10 mouse cellular contexts compared by ENCODE assay signal in the genomic region with DNA sequence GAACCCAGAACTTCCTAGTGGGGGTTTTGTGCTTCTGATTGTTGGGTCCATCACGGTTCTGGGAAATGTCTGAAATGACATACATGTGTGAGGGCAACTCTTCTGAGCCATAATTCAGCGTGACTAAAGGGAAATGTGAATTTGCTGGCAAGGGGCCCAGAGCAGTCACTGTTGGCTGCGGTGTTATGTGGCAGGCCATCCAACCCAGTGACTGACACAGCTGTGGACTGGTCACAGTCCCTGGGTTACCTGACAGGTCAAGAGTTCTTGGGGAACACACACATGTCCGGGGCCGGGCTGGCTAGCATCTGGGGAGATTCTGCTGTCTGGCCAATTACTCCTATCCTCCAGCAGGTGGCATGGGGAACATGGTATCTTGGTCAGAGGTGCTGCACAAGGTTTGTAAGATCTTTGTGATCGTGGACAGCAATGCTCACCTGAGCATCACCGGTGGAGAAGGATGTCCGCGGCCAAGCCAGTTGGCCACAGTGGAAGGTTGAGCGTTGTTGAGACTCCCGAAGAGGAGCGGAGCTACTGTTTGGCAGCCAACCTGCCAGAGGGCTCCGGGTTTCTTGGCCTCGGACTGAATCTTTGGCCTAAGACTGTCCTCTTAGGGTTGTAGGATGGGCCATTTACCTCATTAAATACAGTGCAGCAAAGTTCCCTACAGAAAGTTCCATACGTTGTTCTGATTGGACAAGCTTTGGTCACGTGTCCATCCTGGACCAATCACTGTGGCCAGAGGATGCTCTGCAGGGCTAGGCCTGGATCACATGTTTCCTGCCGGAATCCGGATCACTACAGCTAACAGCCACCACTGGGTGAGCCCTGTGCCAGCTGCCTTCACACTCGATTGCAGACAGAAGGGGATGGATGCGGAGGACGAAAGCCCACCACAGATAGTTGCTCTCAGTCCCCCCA. TPM values are rescaled to one million over a fixed set of nuclear protein-coding genes. Genes with fewer than 3 reads are reported as not detected.
DNase-seq lines count a peak whose midpoint lies in the region; ATAC-seq and TF ChIP-seq lines count a peak whose summit lies in the region.
"Had no signal": no experiment of that assay in that cellular context is flagged by ENCODE, and none has a peak within 500 bp of the region (broad histone marks: within the 10 kb centered on the region; RNA-seq: fewer than 3 reads in every experiment).

No protein-coding gene starts in this region.

- peak; percentile 64 for TF ChIP-seq CTCF in forebrain, postnatal 0 days (IDR thresholded peaks at IDR 0.05; ENCODE audit: low read depth)

- H3K4me3 ChIP-seq in forebrain, postnatal 0 days (ENCODE audit: low read depth, low read length): no peak overlapping the region
- no peak overlapping the region for H3K4me3 ChIP-seq in forebrain, embryonic 15.5 days
- no peak overlapping the region for H3K4me3 ChIP-seq in midbrain, embryonic 13.5 days (replicated peaks)
- H3K4me3 ChIP-seq in midbrain, embryonic 15.5 days: no peak overlapping the region
- H3K4me3 ChIP-seq: heart, embryonic 12.5 days; limb, embryonic 12.5 days had no signal

- ATAC-seq in forebrain, postnatal 0 days: no peak
- no peak for ATAC-seq in forebrain, embryonic 15.5 days (replicated peaks)
- ATAC-seq in midbrain, embryonic 13.5 days: 0 out of 2 replicates have a peak, but pooled peaks have one; percentile 31
- no peak for ATAC-seq in midbrain, embryonic 15.5 days (replicated peaks)
- ATAC-seq in megakaryocyte progenitor cell, adult 5-6 weeks (replicated peaks; ENCODE audit: poor library complexity): no peak; the same call in 1 of the 2 replicates

- H3K9ac ChIP-seq in forebrain, postnatal 0 days: no peak overlapping the region
- no peak overlapping the region for H3K9ac ChIP-seq in forebrain, embryonic 15.5 days (replicated peaks)
- H3K9ac ChIP-seq in midbrain, embryonic 13.5 days (replicated peaks): no peak overlapping the region
- no peak overlapping the region for H3K9ac ChIP-seq in midbrain, embryonic 15.5 days
- H3K9ac ChIP-seq: heart, embryonic 12.5 days; limb, embryonic 12.5 days had no signal

- WGBS in forebrain, postnatal 0 days: 78% methylated on average over 21 of the region's 21 CpGs
- WGBS in forebrain, embryonic 15.5 days: 79% methylated on average over 21 of the region's 21 CpGs
- WGBS in midbrain, embryonic 13.5 days: 81% methylated on average over 21 of the region's 21 CpGs
- WGBS in midbrain, embryonic 15.5 days: 77% methylated on average over 21 of the region's 21 CpGs

- no peak overlapping the region for H3K4me2 ChIP-seq in forebrain, postnatal 0 days (ENCODE audit: low read depth)
- H3K4me2 ChIP-seq in forebrain, embryonic 15.5 days (replicated peaks): no peak overlapping the region
- no peak overlapping the region for H3K4me2 ChIP-seq in midbrain, embryonic 13.5 days (replicated peaks)
- H3K4me2 ChIP-seq in midbrain, embryonic 15.5 days: no peak overlapping the region
- H3K4me2 ChIP-seq: heart, embryonic 12.5 days; limb, embryonic 12.5 days had no signal

- no peaks in the 10 kb centered on the region; the same call in 1 of the 2 replicates for H3K4me1 ChIP-seq in forebrain, postnatal 0 days (ENCODE audit: insufficient read depth)
- peaks cover 17% of the 10 kb centered on the region for H3K4me1 ChIP-seq in forebrain, embryonic 15.5 days
- H3K4me1 ChIP-seq in midbrain, embryonic 13.5 days (replicated peaks): peaks cover 31% of the 10 kb centered on the region
- H3K4me1 ChIP-seq in midbrain, embryonic 15.5 days: peaks cover 18% of the 10 kb centered on the region

- H3K36me3 ChIP-seq in forebrain, postnatal 0 days (ENCODE audit: insufficient read depth): no peaks in the 10 kb centered on the region
- no peaks in the 10 kb centered on the region for H3K36me3 ChIP-seq in forebrain, embryonic 15.5 days
- no peaks in the 10 kb centered on the region for H3K36me3 ChIP-seq in midbrain, embryonic 13.5 days
- no peaks in the 10 kb centered on the region for H3K36me3 ChIP-seq in midbrain, embryonic 15.5 days (replicated peaks)
- H3K36me3 ChIP-seq: heart, embryonic 12.5 days; limb, embryonic 12.5 days had no signal

- no peaks in the 10 kb centered on the region for H3K27me3 ChIP-seq in forebrain, postnatal 0 days (ENCODE audit: insufficient read depth, low read length)
- H3K27me3 ChIP-seq in forebrain, embryonic 15.5 days: no peaks in the 10 kb centered on the region
- no peaks in the 10 kb centered on the region for H3K27me3 ChIP-seq in midbrain, embryonic 13.5 days
- no peaks in the 10 kb centered on the region for H3K27me3 ChIP-seq in midbrain, embryonic 15.5 days (replicated peaks)
- H3K27me3 ChIP-seq: heart, embryonic 12.5 days; limb, embryonic 12.5 days had no signal

- no peaks in the 10 kb centered on the region for H3K9me3 ChIP-seq in forebrain, postnatal 0 days (ENCODE audit: low read length)
- no peaks in the 10 kb centered on the region for H3K9me3 ChIP-seq in forebrain, embryonic 15.5 days
- H3K9me3 ChIP-seq in midbrain, embryonic 13.5 days: no peaks in the 10 kb centered on the region
- H3K9me3 ChIP-seq in midbrain, embryonic 15.5 days: no peaks in the 10 kb centered on the region
- H3K9me3 ChIP-seq: heart, embryonic 12.5 days; limb, embryonic 12.5 days had no signal

- DNase-seq in forebrain, postnatal 0 days: no peak
- DNase-seq in cerebellum, postnatal 25 days: peak; percentile 34 to 46
- no peak for DNase-seq in spleen, adult 12 weeks (ENCODE audit: low spot score)
- DNase-seq in layer of hippocampus, adult 11-12 months (ENCODE audit: low spot score): no peak

- no peak overlapping the region for H3K27ac ChIP-seq in forebrain, postnatal 0 days (ENCODE audit: low read depth, low read length)
- no peak overlapping the region for H3K27ac ChIP-seq in forebrain, embryonic 15.5 days (replicated peaks)
- no peak overlapping the region for H3K27ac ChIP-seq in midbrain, embryonic 13.5 days
- no peak overlapping the region for H3K27ac ChIP-seq in midbrain, embryonic 15.5 days
- H3K27ac ChIP-seq: limb, embryonic 12.5 days had no signal

RNA-seq across cellular contexts. Expression of a gene that starts 52.6 kb away (rescaled TPM):
- total RNA-seq in forebrain, postnatal 0 days (2014; rRNA removed): 0.29 TPM in 1 of 2 replicates, not detected in the other
- 0.19 and 0.44 TPM in 2 replicates for polyA plus RNA-seq in forebrain, postnatal 0 days (2015; fragmentation: Nextera tagmentation; extraction: Ambion mirVana)
- polyA plus RNA-seq in forebrain, embryonic 15.5 days (2015; fragmentation: Nextera tagmentation; extraction: Ambion mirVana): 0.27 and 0.60 TPM in 2 replicates
- polyA plus RNA-seq in midbrain, embryonic 13.5 days (2015; fragmentation: Nextera tagmentation; extraction: Ambion mirVana): 0.61 and 0.67 TPM in 2 replicates
- 0.59 and 0.73 TPM in 2 replicates for polyA plus RNA-seq in midbrain, embryonic 15.5 days (2015; fragmentation: Nextera tagmentation; extraction: Ambion mirVana)
- not detected in 2 replicates for total RNA-seq in megakaryocyte progenitor cell, adult 5-6 weeks (2015)
- not detected in 2 replicates for total RNA-seq in megakaryocyte progenitor cell, adult 5-6 weeks (2017)

Comparison
In these comparisons a context has a peak if more than half of its experiments do, and no peak if none do; other contexts are left out.
1. DNase-seq: peak in cerebellum, postnatal 25 days (2 of 2); none in forebrain, postnatal 0 days (single experiment), spleen, adult 12 weeks (single experiment) and layer of hippocampus, adult 11-12 months (single experiment).